Mouse (Mus musculus) G1E (cell line): ENCODE measurements at regions not wholly inside any gene's neighbourhood (a gene's known extent, or its start where the extent isn't known, plus 50 kb on each side); places are given as distances from the start of the nearest gene placed in this dataset.

Experiments
- CTCF ChIP-seq: IDR thresholded peaks from 2 replicates; pipeline ENCODE4 v1.5.1; 2012; ENCODE audit warnings: low read depth, low read length, inconsistent platforms, mixed read lengths
- GATA1 ChIP-seq: IDR thresholded peaks from 2 replicates; pipeline ENCODE4 v1.6.1; 2012; ENCODE audit warnings: borderline replicate concordance, low read length, inconsistent platforms, mixed read lengths
- GATA2 ChIP-seq: IDR thresholded peaks from 2 replicates; pipeline ENCODE4 v1.6.1; 2012; ENCODE audit warnings: low read depth, low read length, inconsistent platforms, borderline replicate concordance
- POLR2AphosphoS5 ChIP-seq: IDR thresholded peaks from 2 replicates; pipeline ENCODE4 v1.6.1; 2012; ENCODE audit warnings: low read depth, low read length, inconsistent platforms; ENCODE audit not compliant: insufficient replicate concordance
- TAL1 ChIP-seq: conservative IDR thresholded peaks from 2 replicates; pipeline ENCODE4 v1.6.1; 2012; ENCODE audit warnings: low read depth, low read length, inconsistent platforms, mixed read lengths

DNA sequence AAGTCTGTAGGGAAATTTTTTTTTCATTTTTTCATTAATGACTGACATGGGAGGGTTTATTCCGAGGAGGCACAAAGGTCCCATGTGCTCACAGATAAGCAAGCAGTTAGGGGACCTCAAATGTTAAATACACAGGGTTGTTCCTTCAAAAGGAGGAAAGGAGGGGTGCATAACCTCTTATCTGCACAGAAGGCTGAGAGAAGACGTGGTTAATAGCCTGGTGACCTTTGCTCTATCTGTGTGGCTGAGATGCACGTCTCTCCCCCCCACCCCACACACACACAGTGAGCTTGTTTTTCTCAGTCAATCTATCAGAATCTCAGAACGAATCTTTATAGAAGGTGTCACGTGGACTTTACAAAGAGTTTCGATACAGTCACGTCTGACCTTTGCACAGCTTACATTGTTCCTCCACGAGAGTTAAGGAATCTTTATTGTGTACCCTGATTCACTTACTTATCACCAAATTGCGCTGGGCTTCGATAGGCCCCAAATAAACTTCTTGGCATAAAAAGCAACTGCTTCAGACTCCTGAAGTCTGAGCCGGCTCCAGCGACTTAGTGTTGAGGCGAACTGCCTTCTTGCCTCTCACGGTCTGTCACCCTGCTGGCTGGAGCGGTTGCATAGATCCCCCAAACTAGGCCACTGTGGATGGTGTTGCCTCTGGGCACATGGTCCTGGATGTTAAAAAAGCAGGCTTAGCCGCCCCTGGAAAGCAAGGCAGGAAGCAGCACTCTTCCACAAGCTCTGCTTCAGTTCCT, 63.1 kb upstream of the Ppm1b start:
- TF ChIP-seq CTCF (no peak), POLR2AphosphoS5 (no peak), GATA2 (no peak), TAL1 (peak; percentile 32; the same call in 1 of the 2 replicates), GATA1 (no peak)
